Mouse (Mus musculus) lung, adult 2 months (tissue): ENCODE data around the gene Elovl6.

Experiments
- CTCF ChIP-seq: fragments of 200-500 bp; IDR thresholded peaks from 2 replicates; pipeline ENCODE4 v1.5.1; 2011; ENCODE audit warnings: mild to moderate bottlenecking, low read length, control low read depth; ENCODE audit not compliant: insufficient read depth
- POLR2A ChIP-seq: fragments of 200-500 bp; IDR thresholded peaks from 2 replicates; pipeline ENCODE4 v1.6.1; 2011; ENCODE audit warnings: low read depth, mild to moderate bottlenecking, control low read depth, low read length, borderline replicate concordance; ENCODE audit errors: extremely low read depth

DNA sequence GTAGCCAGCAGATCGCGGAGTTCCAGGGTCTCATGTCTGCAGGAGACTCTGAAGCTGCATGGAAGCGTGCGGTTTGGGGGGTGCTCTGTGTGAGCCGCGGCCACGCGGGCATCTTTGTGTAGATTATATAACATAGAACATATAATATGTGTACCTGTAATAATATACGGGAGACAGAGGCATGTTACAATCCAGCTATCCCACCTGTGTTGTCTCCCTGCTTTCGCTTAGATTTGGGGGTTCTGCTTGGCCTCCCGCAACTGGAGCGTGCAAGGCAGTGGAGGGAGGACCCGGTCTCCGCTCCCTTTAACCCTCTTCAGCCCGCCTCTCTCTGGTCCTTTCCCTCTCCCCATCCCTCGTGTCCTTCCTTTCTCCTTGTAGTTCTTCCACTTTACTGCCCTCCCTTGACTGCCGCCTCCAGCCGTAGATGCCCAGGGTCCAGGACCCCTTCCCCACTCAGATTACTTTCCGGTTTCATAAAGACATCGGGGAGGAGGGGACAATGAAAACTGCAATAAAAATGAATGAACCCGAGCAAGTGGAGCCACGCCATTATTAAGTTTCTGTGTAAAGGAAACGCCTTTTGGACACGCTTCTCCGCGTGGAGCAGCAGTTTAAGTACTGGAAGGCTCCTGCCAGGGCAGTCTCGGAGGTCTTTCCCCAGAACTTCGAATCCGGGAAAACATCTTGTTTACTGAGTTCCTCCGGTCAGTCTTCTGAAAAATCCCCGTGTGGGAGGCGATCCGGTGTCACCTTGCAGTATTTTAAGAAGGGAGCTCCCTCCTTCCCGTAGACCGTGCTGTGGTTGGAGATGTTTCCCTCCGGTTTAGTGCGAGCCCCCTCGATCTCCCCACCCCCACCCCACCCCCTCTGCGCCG is 949 bp downstream of the Elovl6 start:
- TF ChIP-seq CTCF (no peak), POLR2A (no peak)
